Mouse (Mus musculus): ENCODE data around the gene 2310033P09Rik. TPM values are rescaled to one million over a fixed set of nuclear protein-coding genes. Genes with fewer than 3 reads are reported as not detected.

2310033P09Rik gene
- 10 to 100 TPM; 25.8 to 31.2 (median 29.6) TPM for total RNA-seq (2022)

DNA sequence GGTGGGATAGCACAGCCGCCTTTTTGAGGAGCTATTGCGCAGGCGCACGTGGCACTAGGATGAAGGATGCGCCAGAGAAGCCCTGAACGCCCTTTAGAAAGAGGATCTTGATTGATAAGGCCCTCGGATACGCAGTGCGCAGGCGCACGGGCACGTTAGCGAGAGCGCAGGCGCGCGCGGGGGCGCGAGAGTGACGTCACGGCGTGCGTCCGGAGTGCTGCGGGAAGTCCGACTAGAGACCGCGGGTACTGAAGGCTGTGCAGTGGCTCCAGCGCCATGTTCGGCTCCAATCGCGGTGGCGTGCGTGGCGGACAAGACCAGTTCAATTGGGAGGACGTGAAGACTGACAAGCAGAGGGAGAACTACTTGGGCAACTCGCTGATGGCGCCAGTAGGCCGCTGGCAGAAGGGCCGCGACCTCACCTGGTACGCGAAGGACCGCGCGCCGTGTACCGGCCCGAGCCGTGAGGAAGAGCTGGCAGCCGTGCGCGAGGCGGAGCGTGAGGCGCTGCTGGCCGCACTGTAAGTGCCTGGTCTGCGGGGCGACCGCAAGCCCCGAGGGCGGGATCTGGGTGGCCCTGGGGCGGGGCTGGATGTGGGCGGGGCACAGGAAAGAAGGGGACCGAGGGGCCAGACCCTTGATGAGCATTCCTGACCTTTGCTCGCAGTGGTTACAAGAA is at the start of gene 2310033P09Rik:
Gene 2310033P09Rik, plus strand, starts transcription at position 169 of the 679 bp plus-strand sequence.
- DNase-seq: peak; percentile 93

DNA sequence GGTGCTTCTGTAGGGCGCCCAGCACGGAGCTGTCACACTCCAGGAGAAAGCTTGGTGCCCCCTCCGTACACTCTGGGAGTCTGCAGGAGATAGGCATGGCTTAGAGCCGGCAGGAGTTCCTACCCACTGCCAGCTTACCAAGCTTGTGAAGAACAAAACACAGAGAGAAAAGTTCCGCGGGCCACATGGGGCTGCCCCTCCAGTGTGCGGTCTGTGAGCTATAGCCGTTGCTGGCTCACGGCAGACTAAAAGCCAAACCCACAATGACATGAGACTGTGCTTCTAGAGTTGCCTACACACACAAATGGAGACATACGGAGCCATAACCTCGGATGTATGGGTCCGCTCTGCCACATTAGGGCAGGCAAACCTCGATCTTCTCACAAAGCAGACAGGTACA is 49.0 kb upstream of the 2310033P09Rik start:
- no peak for DNase-seq

DNA sequence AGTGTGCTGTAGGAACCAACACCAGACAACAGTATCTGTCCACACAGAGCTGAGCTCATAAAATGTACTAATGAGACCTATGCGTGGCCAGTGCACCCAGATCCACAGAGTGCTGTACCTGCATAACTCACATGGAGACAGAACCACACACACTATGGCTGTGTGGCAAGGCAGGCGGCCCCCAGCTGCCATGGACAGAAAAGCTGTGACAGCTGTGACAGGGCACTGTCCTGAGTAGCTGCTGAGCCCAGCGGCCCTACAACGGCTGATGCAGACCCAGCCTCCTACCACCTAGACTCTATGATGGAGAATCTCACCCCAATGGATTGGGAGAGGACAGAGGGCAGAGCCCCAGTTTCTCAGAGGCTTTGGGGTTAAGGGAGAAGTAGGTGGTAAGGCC is 48.6 kb upstream of the 2310033P09Rik start:
- DNase-seq: no peak

DNA sequence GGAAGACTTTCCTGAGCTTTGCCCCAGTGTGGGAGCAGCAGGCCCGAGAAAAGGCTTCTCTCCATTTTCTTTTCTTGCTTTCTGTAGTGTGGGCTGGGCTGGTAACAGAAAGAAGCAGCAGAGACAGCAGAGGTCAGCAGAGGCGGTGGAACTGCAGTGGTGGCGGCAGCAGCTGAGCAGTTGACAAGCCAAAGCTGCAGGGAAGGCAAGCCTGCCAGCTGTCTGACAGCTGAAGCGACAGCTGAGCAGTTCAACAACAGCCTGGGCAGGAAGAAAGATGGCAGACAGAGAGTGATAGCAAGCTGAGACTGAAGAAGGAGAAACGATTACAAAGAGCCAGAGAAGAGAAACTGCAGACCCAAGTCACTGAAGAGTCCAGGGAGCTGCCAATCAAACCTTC is 46.7 kb upstream of the 2310033P09Rik start:
- no peak for DNase-seq

DNA sequence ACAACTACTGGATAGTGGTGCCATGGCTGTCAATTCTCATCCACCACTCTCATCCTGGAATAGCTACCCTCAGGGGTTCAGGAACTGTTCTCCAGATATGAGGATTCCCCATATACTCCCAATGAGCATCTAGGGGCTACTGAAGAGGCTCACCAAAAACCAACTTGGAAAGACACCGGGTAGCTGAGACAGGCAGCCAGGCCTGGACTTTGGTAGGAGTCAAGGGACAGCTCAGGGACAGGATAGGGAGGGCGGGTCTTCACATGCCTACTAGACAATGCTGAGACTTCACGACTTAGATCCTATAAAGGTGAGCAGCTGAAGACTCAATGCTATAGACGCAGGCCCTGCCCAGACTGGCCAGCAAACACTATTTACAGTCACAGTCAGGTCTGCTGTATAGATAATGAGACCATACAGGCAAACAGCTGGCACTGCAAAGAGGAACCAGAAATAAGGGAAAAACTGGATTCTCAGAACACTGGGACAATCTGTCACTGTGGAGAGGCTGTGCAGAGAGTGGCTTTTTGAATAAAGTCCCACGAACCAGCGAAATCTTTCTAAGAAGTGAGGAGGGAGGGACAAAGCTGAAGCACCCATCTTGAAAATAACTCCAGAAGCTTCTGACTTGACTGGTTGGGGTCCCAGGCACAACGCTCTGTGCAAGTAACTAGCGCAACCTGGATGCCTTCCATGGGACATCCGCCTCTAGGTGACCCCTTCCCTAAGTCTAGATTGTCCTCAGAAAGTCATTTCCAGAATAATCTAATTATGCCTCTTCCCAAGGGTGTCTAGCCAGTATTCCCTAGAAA is 45.5 kb upstream of the 2310033P09Rik start:
- DNase-seq: no peak

DNA sequence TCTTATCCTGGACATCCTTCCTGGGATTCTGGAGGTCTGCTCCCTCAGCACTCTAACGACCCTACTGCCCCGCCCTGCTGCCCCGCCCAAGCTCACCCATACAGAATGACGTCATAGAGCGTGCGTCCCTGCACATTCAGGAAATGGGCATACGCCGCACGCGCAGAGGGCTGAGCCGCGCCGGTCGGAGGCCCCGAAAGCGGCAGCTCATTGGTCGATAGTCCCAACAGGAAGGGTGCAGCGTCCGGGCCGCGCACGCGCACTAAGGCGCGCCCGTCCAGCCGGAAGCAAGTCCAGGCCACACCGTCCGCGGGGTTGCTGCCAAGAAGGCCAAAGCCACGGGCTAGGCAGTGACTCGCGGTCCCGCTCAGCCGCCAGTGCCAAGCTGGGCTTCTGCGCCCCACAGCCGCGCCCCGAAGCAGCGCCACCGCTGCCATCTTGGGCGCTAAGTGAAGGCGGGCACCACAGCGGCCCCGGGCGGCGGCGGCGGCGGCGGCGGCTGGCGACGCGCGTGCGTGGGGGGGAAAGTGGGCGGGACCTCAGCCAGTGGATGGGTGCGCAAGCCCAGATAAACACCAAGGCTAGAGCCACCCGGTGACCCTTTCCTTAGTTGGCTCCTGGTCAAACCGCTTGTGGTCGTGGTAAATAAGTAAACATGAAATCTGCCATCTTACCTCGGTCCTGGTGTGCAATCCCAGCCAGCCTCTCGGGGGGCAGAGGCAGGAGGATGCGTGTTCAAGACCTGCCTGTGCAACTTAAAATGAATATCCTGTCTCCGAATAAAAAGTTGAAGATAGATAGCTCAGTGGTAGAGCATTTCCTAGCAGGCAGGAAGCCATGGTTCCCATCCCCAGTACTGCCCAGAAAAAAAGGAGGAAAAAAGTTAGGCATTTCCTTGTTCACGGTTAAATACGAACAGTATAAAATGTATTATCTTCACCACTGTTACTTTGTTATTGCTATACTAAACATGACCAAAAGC is 44.6 kb upstream of the 2310033P09Rik start, which contains the start of gene Iba57:
Gene Iba57, minus strand, starts transcription at position 485 of the 982 bp plus-strand sequence.
- DNase-seq: peak; percentile 99

DNA sequence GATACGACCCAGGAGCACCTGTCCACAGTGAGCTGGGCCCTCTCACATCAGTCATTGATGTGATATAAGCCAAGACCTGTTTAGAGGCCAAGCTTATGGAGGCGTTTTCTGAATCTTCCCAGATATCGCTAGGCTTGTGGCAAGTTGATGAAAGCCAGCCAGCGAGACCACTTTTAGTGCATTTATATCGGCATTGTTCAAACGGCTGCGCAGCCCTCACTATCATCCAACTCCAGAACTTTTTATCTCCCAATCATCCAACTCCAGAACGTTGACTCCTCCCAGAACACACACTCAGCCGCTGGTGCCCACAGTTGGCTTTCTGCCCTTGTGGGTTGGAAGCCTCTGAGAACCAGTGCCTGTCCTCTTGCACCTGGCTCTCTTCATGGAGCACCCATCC is 43.7 kb upstream of the 2310033P09Rik start:
- DNase-seq: no peak

DNA sequence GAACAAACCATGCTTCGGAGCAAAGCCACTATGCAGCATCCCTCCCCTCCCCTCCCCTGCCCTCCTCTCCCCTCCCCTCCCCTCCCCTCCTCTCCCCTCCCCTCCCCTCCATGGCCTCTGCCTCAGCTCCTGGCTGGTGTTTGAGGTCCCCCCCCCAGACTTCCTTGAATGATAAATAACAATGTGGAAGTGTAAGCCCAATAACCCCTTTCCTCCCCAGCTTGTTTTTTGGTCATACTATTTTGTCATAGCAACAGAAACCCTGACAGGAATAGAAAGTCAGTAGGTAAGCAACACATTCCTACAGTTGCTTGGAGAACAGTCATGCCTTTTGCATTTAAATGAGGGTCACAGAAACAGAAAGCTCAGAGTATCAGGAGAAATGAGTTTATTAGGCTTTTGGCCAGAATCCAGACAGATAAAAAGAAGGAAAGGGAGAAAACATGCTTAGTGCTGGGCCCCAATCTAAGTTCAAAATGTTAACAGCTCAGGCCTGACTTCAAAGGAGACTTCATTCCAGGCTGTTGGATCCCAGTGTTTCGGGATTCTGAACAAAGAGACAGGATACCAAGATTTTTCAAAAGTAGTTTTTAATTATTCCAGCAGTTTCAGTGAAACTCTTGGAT is 42.4 kb upstream of the 2310033P09Rik start:
- no peak for DNase-seq

DNA sequence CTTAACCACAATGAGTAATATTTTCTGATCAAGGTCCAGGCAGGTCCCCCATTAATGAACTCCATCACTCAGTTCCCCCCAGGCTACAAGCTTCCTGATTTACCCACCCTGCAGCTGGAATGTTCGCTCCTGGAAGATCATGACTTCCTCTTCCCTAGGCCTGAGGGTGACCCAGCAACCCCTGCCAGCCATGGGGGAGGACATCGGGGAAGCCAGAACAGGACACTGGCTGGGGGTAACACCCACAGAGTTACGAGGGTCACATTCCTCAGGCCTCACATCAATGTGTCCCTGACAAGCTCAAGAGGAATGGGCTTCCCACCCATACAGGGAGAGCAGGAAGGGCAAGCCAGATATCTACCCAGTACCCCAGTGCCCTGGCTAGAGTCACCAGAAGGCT is 38.3 kb upstream of the 2310033P09Rik start:
- DNase-seq: no peak

DNA sequence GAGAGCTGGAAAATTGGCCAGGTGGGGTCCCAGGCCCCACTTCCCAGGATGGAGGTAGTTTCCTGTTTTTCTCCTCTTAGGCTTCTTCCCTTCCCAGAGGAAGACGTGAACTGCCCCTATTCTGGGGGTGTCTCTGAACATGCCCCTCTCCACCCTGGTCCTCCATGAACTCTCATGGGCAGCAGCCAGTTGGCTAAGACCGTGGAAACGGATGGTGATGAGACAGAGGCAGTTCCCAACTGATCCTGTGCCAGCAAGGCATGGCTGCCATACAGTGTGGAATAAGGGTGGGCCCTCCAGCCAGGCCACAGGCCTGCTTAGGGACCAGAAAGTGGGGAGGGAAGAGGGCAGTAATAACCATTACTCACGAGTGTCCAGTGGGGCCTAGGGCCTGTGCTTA is 37.6 kb upstream of the 2310033P09Rik start:
- DNase-seq: no peak

DNA sequence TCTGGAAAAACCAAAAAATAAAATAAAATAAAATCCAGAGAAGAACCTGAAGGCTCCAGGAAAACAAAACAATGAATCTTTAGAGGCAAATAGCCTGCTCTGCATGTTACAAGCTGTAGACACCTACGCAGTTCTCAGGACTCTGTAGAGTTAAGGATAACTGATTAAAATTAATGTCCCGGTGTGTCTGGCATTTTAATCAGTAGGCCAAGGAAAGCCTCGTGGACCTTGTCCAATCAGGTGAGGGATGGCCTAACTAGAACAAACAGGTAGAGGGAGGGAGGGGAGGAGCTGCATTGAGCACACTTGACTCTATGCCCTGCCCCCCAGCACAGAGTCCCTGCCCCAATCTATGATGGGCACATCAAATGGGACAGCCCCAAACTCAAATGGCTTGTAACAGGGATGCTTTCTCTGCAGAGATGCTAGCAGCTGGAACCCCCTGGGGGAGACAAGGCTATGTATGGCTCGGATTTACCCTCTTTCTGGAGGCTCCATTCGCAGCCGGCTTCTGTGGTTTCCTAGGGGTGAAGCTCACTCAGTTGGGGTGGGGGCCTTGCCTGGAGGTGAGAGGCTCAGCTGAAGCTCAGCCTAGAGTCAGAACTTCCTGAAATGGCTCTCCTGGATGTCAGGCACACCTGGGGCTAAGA is 33.8 kb upstream of the 2310033P09Rik start:
- no peak for DNase-seq

DNA sequence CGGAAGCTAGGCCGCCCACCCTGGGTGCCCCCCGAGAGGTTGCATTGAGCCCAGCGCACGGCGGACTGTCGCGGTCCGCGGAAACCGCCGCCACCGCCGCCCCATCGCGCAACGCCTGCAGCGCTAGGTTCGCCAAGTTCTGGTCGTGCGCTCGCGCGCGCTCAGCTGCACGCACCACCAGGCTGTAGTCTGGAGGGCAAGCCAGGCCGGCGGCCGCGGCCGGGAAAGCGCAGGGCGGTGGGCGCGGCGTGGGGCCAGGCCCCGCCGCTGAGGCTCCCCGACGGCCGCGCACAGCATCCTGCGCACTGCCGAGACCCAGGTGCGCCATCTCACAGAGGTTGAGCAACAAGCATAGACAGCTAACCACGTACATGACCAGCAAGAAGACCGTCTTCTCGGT is 31.6 kb upstream of the 2310033P09Rik start:
- DNase-seq: no peak

DNA sequence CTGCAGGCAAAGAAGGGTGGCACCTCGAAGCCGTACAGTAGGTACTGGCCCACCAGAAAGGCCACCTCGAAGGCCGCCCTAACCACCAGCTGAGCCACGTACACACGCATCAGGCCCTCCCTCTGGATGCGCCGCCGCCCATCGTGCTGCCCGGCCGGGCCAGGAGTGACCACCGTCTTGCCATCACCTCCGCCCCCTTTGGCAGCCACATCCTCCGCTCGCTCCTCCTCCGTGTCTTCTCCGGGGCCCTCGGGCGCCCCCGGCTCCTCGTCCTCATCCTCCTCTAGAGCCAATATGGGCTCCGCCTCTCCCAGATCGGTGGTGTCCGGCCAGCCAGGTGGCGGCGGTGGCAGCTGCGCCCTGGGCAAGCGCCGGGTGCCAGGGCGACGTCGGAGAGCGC is 31.2 kb upstream of the 2310033P09Rik start:
- DNase-seq: no peak

DNA sequence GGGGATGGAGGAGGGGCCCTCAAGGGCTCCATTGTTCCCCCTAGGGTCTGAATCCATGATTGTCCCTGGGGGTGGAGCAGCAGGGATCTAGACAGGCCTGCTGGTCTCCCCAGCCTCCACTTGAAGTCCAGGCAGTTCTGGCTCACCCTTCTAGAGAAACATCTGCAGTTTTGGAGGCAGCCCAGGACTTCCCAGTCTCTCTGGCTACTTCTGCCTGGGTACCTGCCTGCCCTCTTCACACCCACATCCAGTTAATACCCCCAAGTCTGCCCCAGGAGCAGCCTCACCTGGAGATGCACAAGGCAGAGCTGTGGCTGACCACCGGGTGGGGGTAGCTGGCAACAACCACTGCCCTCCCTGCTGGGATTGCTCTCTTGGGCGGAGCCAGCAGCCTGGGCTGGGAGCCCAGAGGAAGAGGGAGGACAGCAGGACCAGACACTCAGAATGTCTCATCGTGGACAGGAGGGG is 25.2 kb upstream of the 2310033P09Rik start, which contains the start of gene Gjc2:
Gene Gjc2, minus strand, starts transcription at position 350 of the 468 bp plus-strand sequence.
- DNase-seq: peak; percentile 38

DNA sequence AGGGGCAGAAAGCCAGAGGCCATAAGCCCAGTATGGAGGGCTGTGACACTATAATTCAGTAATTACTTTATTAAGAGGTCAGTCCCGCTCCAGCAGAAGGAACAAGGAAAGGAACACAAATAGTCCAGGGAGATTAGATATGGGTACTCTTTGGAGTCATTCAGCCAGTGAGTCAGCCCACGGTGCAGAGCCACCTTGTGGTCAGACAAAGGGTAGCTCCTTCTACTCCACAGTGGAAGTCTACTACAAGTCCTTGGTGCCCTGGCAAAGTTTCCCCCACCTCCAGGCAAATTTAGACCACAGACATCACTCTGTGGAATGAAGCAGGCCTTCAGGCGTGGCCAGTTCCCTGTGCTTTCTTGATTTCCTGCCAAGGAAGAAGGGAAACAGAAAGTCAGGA is 24.3 kb upstream of the 2310033P09Rik start:
- DNase-seq: peak; percentile 40

DNA sequence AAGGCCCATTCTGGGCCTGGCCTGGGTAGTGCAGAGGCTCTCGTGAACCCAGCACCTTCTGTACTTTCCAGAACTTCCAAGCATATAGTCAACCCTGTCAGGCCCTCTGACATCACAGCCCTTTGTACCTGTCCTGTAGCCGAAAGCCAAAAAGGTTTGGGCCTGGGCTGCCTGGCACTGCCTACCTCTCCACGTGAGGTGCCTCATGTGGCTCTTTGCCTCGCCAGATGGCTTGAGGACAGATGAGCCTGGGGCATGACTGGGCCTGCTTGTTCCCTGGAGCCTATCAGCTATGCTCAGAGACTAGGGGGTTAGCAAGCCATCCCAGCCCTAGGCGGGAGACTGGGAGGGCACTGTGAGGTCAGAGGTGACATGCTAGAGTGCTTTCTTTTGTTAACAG is 22.6 kb upstream of the 2310033P09Rik start:
- DNase-seq: no peak

DNA sequence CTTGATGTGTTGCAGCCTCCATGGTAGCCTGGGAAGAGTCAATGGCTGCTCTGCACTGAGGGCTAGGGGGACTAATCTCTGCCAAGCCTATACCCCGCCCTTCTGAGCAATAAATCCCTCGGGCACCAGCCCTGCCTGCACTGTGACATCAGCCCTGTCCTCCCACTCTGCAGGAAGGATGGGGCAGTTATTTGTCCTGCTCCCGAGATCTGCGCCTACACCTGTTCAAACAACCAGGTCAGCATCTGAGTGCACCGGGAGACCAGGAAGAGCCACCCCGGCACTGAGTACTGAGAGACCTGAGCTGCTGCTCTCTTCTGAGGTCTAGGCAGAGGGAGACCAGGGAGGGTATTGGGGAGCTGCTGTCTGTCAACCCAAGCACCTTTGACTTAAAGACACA is 20.4 kb upstream of the 2310033P09Rik start:
- DNase-seq: no peak

DNA sequence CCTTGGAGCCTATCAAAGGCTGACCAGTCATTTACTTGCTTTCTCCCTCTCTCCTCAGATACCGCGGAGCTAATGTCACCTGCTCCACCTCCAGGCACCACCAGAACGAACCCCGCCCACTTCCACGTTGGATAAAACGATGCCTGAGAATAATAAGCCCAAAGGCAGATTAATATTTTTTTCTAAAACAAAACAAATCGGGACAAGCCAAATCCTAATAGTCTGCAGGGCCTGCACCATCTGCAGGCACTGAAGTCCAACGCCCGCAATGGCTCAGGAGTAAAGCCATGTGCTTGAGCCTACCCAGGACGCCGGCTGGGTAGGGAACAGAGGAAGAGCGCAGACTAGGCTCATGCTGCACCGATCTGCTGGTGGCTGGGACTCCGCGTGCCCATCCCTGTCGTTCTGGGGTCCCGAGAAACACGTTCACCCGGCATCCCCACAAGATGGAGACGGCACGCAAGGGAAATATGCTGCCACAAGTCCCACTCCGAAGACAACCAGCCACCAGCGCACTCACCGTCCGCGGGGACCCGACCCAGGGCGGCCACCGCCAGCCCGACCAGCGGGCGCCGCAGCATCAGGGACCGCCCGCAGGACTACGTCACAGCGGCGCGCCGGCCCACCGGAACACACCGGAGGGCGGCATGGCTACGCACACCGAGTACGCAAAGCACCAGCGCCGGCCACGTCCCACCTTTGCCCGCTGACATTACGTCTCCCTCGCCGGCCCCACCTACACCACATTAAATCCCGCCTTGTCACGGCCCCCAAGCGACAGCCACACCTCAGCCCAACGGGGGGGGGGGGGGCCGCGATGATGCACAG is 16.7 kb upstream of the 2310033P09Rik start:
- DNase-seq: peak; percentile 92

DNA sequence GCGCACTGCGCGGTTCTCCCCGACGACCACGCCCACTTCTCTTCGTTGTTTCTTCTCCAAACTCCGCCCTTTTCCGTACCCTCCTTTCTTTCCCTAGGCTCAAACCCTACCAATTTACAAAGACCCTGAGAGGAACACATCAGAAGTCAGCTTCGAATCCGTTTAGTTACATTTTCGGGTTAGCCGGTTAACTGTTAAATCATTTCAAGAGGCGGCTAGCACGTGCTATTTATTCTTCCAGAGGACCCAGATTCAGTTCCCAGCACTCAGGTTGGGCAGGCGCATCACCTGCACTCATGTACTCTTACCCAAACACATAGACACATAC is 16.1 kb upstream of the 2310033P09Rik start, which contains the start of gene Guk1:
Gene Guk1, minus strand, starts transcription at position 154 of the 328 bp plus-strand sequence.
- DNase-seq: no peak

DNA sequence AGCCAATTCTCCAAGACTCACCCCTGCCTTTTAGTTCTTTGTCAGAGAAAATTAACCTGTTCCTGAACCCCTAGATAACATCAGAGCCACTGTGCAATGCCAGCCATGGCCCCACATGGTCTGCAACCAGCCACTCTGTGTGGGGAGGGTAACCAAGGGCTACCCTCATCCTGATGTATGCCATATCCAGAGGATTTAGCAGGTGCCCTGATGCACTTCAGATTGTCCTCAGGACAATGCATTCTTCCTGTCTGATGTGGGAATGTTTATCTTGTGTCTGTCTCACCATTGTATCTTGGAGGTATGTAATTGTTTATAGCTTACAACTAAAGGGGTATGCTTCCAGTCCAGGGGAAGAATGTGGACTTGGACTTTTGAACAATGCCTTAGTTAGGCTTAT is 11.9 kb upstream of the 2310033P09Rik start:
- no peak for DNase-seq
